ENCODE assay signal across 15 mouse cellular contexts in the genomic region with DNA sequence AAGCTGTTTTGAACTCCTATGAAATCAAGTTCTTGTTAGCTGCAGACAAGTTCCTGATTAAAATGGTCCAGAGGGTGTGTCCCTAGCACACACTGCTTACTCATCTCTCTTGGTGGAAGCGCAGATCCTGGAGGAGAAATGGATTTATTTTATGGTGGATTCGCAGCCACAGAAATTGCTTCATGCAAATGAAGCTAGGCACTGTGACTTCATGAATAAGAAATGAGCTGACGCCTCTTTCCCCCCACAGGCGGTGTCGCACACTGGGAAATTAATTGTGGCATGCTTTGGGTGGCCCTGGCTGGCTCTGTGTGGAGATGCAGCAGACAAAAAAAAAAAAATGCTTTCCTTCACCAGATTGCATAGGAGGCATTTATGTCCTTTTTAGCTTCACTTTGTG.
DNase-seq lines count a peak whose midpoint lies in the region; ATAC-seq and TF ChIP-seq lines count a peak whose summit lies in the region.
"Had no signal": no experiment of that assay in that cellular context is flagged by ENCODE, and none has a peak within 500 bp of the region (broad histone marks: within the 10 kb centered on the region; RNA-seq: fewer than 3 reads in every experiment).

No protein-coding gene starts in this region.

- TF ChIP-seq CTCF in midbrain, postnatal 0 days (IDR thresholded peaks at IDR 0.05): no peak

- no peak overlapping the region for H3K27ac ChIP-seq in midbrain, embryonic 11.5 days (ENCODE audit: low read depth, low read length)
- H3K27ac ChIP-seq in midbrain, postnatal 0 days (ENCODE audit: low read depth, low read length): no peak overlapping the region
- H3K27ac ChIP-seq in hindbrain, embryonic 13.5 days: peak overlapping the region; percentile 78
- peak overlapping the region; percentile 80 for H3K27ac ChIP-seq in neural tube, embryonic 14.5 days (ENCODE audit: low read depth, low read length)
- H3K27ac ChIP-seq: lung, embryonic 15.5 days had no signal

- DNase-seq in embryo, embryonic 11 days: peak; percentile 21
- DNase-seq in embryo, embryonic 9.5 days (ENCODE audit: extremely low spot score): no peak
- DNase-seq in midbrain, embryonic 11.5 days (ENCODE audit: low spot score, missing footprints): no peak
- no peak for DNase-seq in midbrain, postnatal 0 days (ENCODE audit: low spot score)
- no peak for DNase-seq in adrenal gland, adult 18-20 months (ENCODE audit: low spot score in 2 of 2)
- no peak for DNase-seq in urinary bladder, postnatal 10 days (ENCODE audit: low spot score)
- DNase-seq: adrenal gland, adult 2 months; cerebellum, adult 9-10 months; gastrocnemius, postnatal 25 days; kidney, adult 9 months had no signal

- 51% methylated on average over 5 of the region's 5 CpGs for WGBS in midbrain, embryonic 11.5 days
- WGBS in midbrain, postnatal 0 days: 23% methylated on average over 5 of the region's 5 CpGs
- 19% methylated on average over 5 of the region's 5 CpGs for WGBS in hindbrain, embryonic 13.5 days
- WGBS in neural tube, embryonic 14.5 days: 17% methylated on average over 5 of the region's 5 CpGs

- ATAC-seq in midbrain, embryonic 11.5 days (ENCODE audit: low FRiP score): peak; percentile 31; the same call in 1 of the 2 replicates
- ATAC-seq in midbrain, postnatal 0 days (ENCODE audit: low FRiP score): no peak
- ATAC-seq in hindbrain, embryonic 13.5 days (ENCODE audit: low FRiP score): peak; percentile 61
- ATAC-seq in neural tube, embryonic 14.5 days (ENCODE audit: low read depth): peak; percentile 68; the same call in 1 of the 2 replicates

- H3K4me3 ChIP-seq in midbrain, embryonic 11.5 days (ENCODE audit: low read depth, low read length): no peak overlapping the region
- H3K4me3 ChIP-seq in midbrain, postnatal 0 days (ENCODE audit: low read depth, low read length): no peak overlapping the region
- no peak overlapping the region for H3K4me3 ChIP-seq in hindbrain, embryonic 13.5 days
- H3K4me3 ChIP-seq in neural tube, embryonic 14.5 days (ENCODE audit: low read depth, low read length): no peak overlapping the region
- H3K4me3 ChIP-seq: erythroblast, embryonic 14.5 days; heart, embryonic 12.5 days; lung, embryonic 15.5 days had no signal

- no peak overlapping the region for H3K4me2 ChIP-seq in midbrain, embryonic 11.5 days
- H3K4me2 ChIP-seq in midbrain, postnatal 0 days (ENCODE audit: low read depth, low read length, poor library complexity, severe bottlenecking): no peak overlapping the region
- H3K4me2 ChIP-seq in hindbrain, embryonic 13.5 days: no peak overlapping the region
- H3K4me2 ChIP-seq in neural tube, embryonic 14.5 days (ENCODE audit: low read depth, low read length): no peak overlapping the region
- H3K4me2 ChIP-seq: heart, embryonic 12.5 days; lung, embryonic 15.5 days had no signal

- peaks cover 33% of the 10 kb centered on the region for H3K4me1 ChIP-seq in midbrain, embryonic 11.5 days (ENCODE audit: control insufficient read depth, insufficient read depth, low read length)
- peaks cover 17% of the 10 kb centered on the region; the same call in 1 of the 2 replicates for H3K4me1 ChIP-seq in midbrain, postnatal 0 days (ENCODE audit: insufficient read depth, low read length)
- H3K4me1 ChIP-seq in hindbrain, embryonic 13.5 days (replicated peaks): peaks cover 78% of the 10 kb centered on the region
- H3K4me1 ChIP-seq in neural tube, embryonic 14.5 days (ENCODE audit: control insufficient read depth, insufficient read depth, low read length): peaks cover 40% of the 10 kb centered on the region
- H3K4me1 ChIP-seq: lung, embryonic 15.5 days had no signal

- no peaks in the 10 kb centered on the region for H3K27me3 ChIP-seq in midbrain, embryonic 11.5 days (ENCODE audit: control insufficient read depth, insufficient read depth, low read length)
- H3K27me3 ChIP-seq in midbrain, postnatal 0 days (ENCODE audit: insufficient read depth, low read length): no peaks in the 10 kb centered on the region
- no peaks in the 10 kb centered on the region for H3K27me3 ChIP-seq in hindbrain, embryonic 13.5 days
- H3K27me3 ChIP-seq in neural tube, embryonic 14.5 days (ENCODE audit: control insufficient read depth, insufficient read depth, low read length): no peaks in the 10 kb centered on the region
- H3K27me3 ChIP-seq: heart, embryonic 12.5 days; lung, embryonic 15.5 days had no signal

- no peaks in the 10 kb centered on the region for H3K36me3 ChIP-seq in midbrain, embryonic 11.5 days (ENCODE audit: control insufficient read depth, insufficient read depth, low read length)
- no peaks in the 10 kb centered on the region for H3K36me3 ChIP-seq in midbrain, postnatal 0 days (ENCODE audit: insufficient read depth, low read length)
- no peaks in the 10 kb centered on the region for H3K36me3 ChIP-seq in hindbrain, embryonic 13.5 days
- H3K36me3 ChIP-seq in neural tube, embryonic 14.5 days (ENCODE audit: control insufficient read depth, insufficient read depth, low read length): no peaks in the 10 kb centered on the region
- H3K36me3 ChIP-seq: heart, embryonic 12.5 days; lung, embryonic 15.5 days had no signal

- H3K9me3 ChIP-seq in midbrain, embryonic 11.5 days (ENCODE audit: control insufficient read depth, low read length): no peaks in the 10 kb centered on the region
- H3K9me3 ChIP-seq in midbrain, postnatal 0 days (ENCODE audit: low read length): no peaks in the 10 kb centered on the region
- H3K9me3 ChIP-seq in hindbrain, embryonic 13.5 days: no peaks in the 10 kb centered on the region
- no peaks in the 10 kb centered on the region for H3K9me3 ChIP-seq in neural tube, embryonic 14.5 days (ENCODE audit: control insufficient read depth, low read length)
- H3K9me3 ChIP-seq: heart, embryonic 12.5 days; lung, embryonic 15.5 days had no signal

- H3K9ac ChIP-seq in midbrain, embryonic 11.5 days (ENCODE audit: low read length): no peak overlapping the region
- H3K9ac ChIP-seq in midbrain, postnatal 0 days (replicated peaks; ENCODE audit: low read length, poor library complexity, severe bottlenecking): no peak overlapping the region
- no peak overlapping the region for H3K9ac ChIP-seq in hindbrain, embryonic 13.5 days
- no peak overlapping the region for H3K9ac ChIP-seq in neural tube, embryonic 14.5 days (replicated peaks; ENCODE audit: low read depth, low read length)
- H3K9ac ChIP-seq: heart, embryonic 12.5 days; lung, embryonic 15.5 days had no signal

Comparison
In these comparisons a context has a peak if more than half of its experiments do, and no peak if none do; other contexts are left out.
1. H3K27ac ChIP-seq: peak in hindbrain, embryonic 13.5 days (single experiment) and neural tube, embryonic 14.5 days (single experiment); none in midbrain, embryonic 11.5 days (single experiment) and midbrain, postnatal 0 days (single experiment).